Comparison of ENCODE assay signal across 23 mouse cellular contexts in genomic region chr12:32824586-32824985, GRCm38 (mm10).
"Had no signal": no experiment of that assay in that cellular context is flagged by ENCODE, and none has a peak within 500 bp of the region (broad histone marks: within the 10 kb centered on the region; RNA-seq: fewer than 3 reads in every experiment).

No protein-coding gene starts in this region.

- H3K36me3 ChIP-seq: liver, embryonic 15.5 days; midbrain, embryonic 15.5 days had no signal

- H3K27ac ChIP-seq: limb, embryonic 13.5 days; liver, embryonic 12.5 days; liver, embryonic 15.5 days; lung, embryonic 15.5 days; midbrain, embryonic 10.5 days; midbrain, embryonic 15.5 days; neural tube, embryonic 12.5 days; neural tube, embryonic 15.5 days; stomach, postnatal 0 days had no signal

- H3K9me3 ChIP-seq: limb, embryonic 13.5 days; liver, embryonic 12.5 days; liver, embryonic 15.5 days; lung, embryonic 15.5 days; megakaryocyte, embryonic 14.5 days; midbrain, embryonic 10.5 days; midbrain, embryonic 15.5 days; neural tube, embryonic 12.5 days; neural tube, embryonic 15.5 days had no signal

- H3K4me2 ChIP-seq: limb, embryonic 13.5 days; liver, embryonic 12.5 days; liver, embryonic 15.5 days; lung, embryonic 15.5 days; midbrain, embryonic 15.5 days; neural tube, embryonic 12.5 days; neural tube, embryonic 15.5 days had no signal

- DNase-seq: kidney, adult 8-10 months; kidney, postnatal 10 days; kidney, postnatal 36 days; left cerebral cortex, postnatal 4 days; liver; lung, adult 18-20 months; lung, postnatal 10 days; lung, postnatal 36 days; right cerebral cortex, adult 18-20 months; right cerebral cortex, postnatal 14 days; right cerebral cortex, postnatal 4 days; thymus, adult 2 months; thymus, postnatal 25 days had no signal

- H3K9ac ChIP-seq: limb, embryonic 13.5 days; liver, embryonic 12.5 days; liver, embryonic 15.5 days; lung, embryonic 15.5 days; midbrain, embryonic 15.5 days; neural tube, embryonic 12.5 days; neural tube, embryonic 15.5 days had no signal

- H3K4me3 ChIP-seq: limb, embryonic 13.5 days; liver, embryonic 12.5 days; liver, embryonic 15.5 days; lung, embryonic 15.5 days; megakaryocyte, embryonic 14.5 days; midbrain, embryonic 10.5 days; midbrain, embryonic 15.5 days; neural tube, embryonic 12.5 days; neural tube, embryonic 15.5 days had no signal

- H3K27me3 ChIP-seq: limb, embryonic 13.5 days; liver, embryonic 12.5 days; liver, embryonic 15.5 days; lung, embryonic 15.5 days; megakaryocyte, embryonic 14.5 days; midbrain, embryonic 15.5 days; neural tube, embryonic 12.5 days; neural tube, embryonic 15.5 days had no signal

- ATAC-seq: liver, embryonic 12.5 days; midbrain, embryonic 15.5 days had no signal
